Mouse (Mus musculus) C2C12 (cell line): ENCODE results near the gene Ssh3.

ENCODE experiments used
- CTCF ChIP-seq: IDR thresholded peaks from one replicate; pipeline ENCODE4 v1.5.1; 2011; ENCODE audit not compliant: control insufficient read depth, insufficient read depth, insufficient read length
- MAX ChIP-seq: IDR thresholded peaks from one replicate; pipeline ENCODE4 v1.6.1; 2011; ENCODE audit warnings: mild to moderate bottlenecking, control low read depth
- MYOD1 ChIP-seq: IDR thresholded peaks from one replicate; pipeline ENCODE4 v1.6.1; 2011; ENCODE audit warnings: low read depth; ENCODE audit not compliant: control insufficient read depth, insufficient read length
- USF1 ChIP-seq: IDR thresholded peaks from one replicate; pipeline ENCODE4 v1.6.1; 2011; ENCODE audit warnings: low read depth, mild to moderate bottlenecking, control low read depth, moderate library complexity

GRCm38 (mm10) chr19:4247010-4247409 lies 22.0 kb downstream of the Ssh3 start:
- TF ChIP-seq MYOD1 (no peak), CTCF (no peak), MAX (no peak), USF1 (no peak)
